Mouse (Mus musculus): ENCODE measurements around the gene Mmp14.

DNA sequence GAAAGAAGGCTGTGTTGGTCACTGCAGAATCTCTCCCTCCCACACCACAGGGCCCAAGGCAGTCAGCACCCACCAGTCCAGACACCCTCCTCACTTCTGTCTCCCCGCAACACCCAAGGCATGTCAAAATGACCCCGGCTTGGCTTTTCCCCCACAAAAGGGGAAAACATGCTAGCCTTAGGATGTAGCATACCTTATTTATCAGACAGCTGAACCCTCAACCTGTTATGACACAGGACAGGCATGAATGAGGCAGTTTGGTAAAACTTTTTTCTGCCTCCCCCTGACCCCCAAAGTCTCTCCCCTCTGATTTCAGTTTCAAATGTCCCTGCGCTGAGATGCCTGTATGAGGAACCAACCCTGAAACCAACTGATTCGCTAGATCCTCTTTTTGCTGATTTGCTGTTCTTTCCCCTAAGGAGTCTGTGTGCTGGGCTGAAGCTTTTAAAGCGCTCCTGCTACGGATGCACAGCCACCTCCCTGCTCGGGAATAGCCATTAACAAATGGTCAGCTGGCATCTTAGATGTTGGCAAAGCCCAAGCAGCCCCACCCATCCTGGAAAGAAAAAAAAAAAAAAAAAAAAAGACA is 22.3 kb upstream of the Mmp14 start:
- TF ChIP-seq CTCF (IDR thresholded peaks at IDR 0.05; ENCODE audit: borderline replicate concordance, extremely low read depth, insufficient read depth, insufficient read length), result no peak
- TF ChIP-seq POLR2A (IDR thresholded peaks at IDR 0.05; ENCODE audit: borderline replicate concordance, extremely low read depth, insufficient read depth, insufficient read length, poor library complexity, severe bottlenecking), result no peak

Data from brain, embryonic 14.5 days (tissue).